Mouse (Mus musculus): ENCODE results near the gene Aspg. TPM values are rescaled to one million over a fixed set of nuclear protein-coding genes. Genes with fewer than 3 reads are reported as not detected.
A peak's percentile ranks its signal among the peaks of the same experiment; 100 is the strongest.

The Aspg gene
- polyA plus RNA-seq, 1 experiment from 2014 or later: 14.8 TPM

- Histone ChIP-seq H3K4me1 (ENCODE audit: insufficient read depth) (no peaks in the 10 kb centered on the region), H3K9ac (replicated peaks) (no peak overlapping the region), H3K4me3 (ENCODE audit: low read depth, low read length) (no peak overlapping the region), H3K4me2 (ENCODE audit: low read depth, low read length) (no peak overlapping the region), H3K27me3 (ENCODE audit: insufficient read depth, low read length) (no peaks in the 10 kb centered on the region), H3K36me3 (replicated peaks; ENCODE audit: insufficient read depth, low read length) (no peaks in the 10 kb centered on the region), H3K27ac (ENCODE audit: low read depth) (no peak overlapping the region), H3K9me3 (ENCODE audit: low read length) (no peaks in the 10 kb centered on the region)
- DNase-seq: no peak
- TF ChIP-seq CTCF (IDR thresholded peaks at IDR 0.05; ENCODE audit: low read depth): no peak
- TF ChIP-seq EP300 (IDR thresholded peaks at IDR 0.05; ENCODE audit: low read depth): no peak
- WGBS (ENCODE audit: insufficient replicate concordance): 66% methylated on average over 6 of the region's 6 CpGs
- no peak for ATAC-seq
Measured at GRCm38 (mm10) chr12:112086726-112087125, 19.8 kb upstream of the Aspg start.

- DNase-seq: no peak
- H3K27me3 ChIP-seq (ENCODE audit: insufficient read depth, low read length): no peaks in the 10 kb centered on the region
Measured at GRCm38 (mm10) chr12:112088609-112089324, 17.7 kb upstream of the Aspg start.

GRCm38 (mm10) chr12:112091054-112091453 is 15.4 kb upstream of the Aspg start:
- Histone ChIP-seq H3K4me3 (ENCODE audit: low read depth, low read length) (no peak overlapping the region), H3K4me2 (ENCODE audit: low read depth, low read length) (no peak overlapping the region), H3K9me3 (ENCODE audit: low read length) (no peaks in the 10 kb centered on the region), H3K36me3 (replicated peaks; ENCODE audit: insufficient read depth, low read length) (no peaks in the 10 kb centered on the region), H3K27ac (ENCODE audit: low read depth) (no peak overlapping the region), H3K9ac (replicated peaks) (no peak overlapping the region), H3K27me3 (ENCODE audit: insufficient read depth, low read length) (no peaks in the 10 kb centered on the region), H3K4me1 (ENCODE audit: insufficient read depth) (no peaks in the 10 kb centered on the region)
- DNase-seq (peak; percentile 57), ATAC-seq (no peak)
- no peak for TF ChIP-seq EP300 (IDR thresholded peaks at IDR 0.05; ENCODE audit: low read depth)
- peak; percentile 85 for TF ChIP-seq CTCF (IDR thresholded peaks at IDR 0.05; ENCODE audit: low read depth)
- WGBS (ENCODE audit: insufficient replicate concordance): 9% methylated on average over 12 of the region's 12 CpGs

More at GRCm38 (mm10) chr12:112088609-112089324, 17.7 kb upstream of the Aspg start:
- Histone ChIP-seq H3K9me3 (ENCODE audit: low read length) (no peaks in the 10 kb centered on the region), H3K4me3 (ENCODE audit: low read depth, low read length) (no peak overlapping the region), H3K4me1 (ENCODE audit: insufficient read depth) (no peaks in the 10 kb centered on the region), H3K9ac (replicated peaks) (no peak overlapping the region), H3K36me3 (replicated peaks; ENCODE audit: insufficient read depth, low read length) (no peaks in the 10 kb centered on the region), H3K4me2 (ENCODE audit: low read depth, low read length) (no peak overlapping the region), H3K27ac (ENCODE audit: low read depth) (no peak overlapping the region)
- ATAC-seq: no peak
- WGBS (ENCODE audit: insufficient replicate concordance): 54% methylated on average over 12 of the region's 12 CpGs
- TF ChIP-seq EP300 (IDR thresholded peaks at IDR 0.05; ENCODE audit: low read depth) (no peak), CTCF (IDR thresholded peaks at IDR 0.05; ENCODE audit: low read depth) (no peak)

GRCm38 (mm10) chr12:112094261-112094880 is 12.1 kb upstream of the Aspg start:
- H3K27ac ChIP-seq (ENCODE audit: low read depth): no peak overlapping the region
- no peak overlapping the region for H3K4me2 ChIP-seq (ENCODE audit: low read depth, low read length)
- ATAC-seq (no peak), DNase-seq (no peak)
- TF ChIP-seq CTCF (IDR thresholded peaks at IDR 0.05; ENCODE audit: low read depth): no peak
- no peak for TF ChIP-seq EP300 (IDR thresholded peaks at IDR 0.05; ENCODE audit: low read depth)
- 56% methylated on average over 8 of the region's 8 CpGs for WGBS (ENCODE audit: insufficient replicate concordance)
- no peak overlapping the region for H3K4me3 ChIP-seq (ENCODE audit: low read depth, low read length)
- no peaks in the 10 kb centered on the region for H3K27me3 ChIP-seq (ENCODE audit: insufficient read depth, low read length)
- H3K9ac ChIP-seq (replicated peaks): no peak overlapping the region
- no peaks in the 10 kb centered on the region for H3K9me3 ChIP-seq (ENCODE audit: low read length)
- peaks cover 4% of the 10 kb centered on the region; the same call in 1 of the 2 replicates for H3K4me1 ChIP-seq (ENCODE audit: insufficient read depth)
- no peaks in the 10 kb centered on the region for H3K36me3 ChIP-seq (replicated peaks; ENCODE audit: insufficient read depth, low read length)

- Histone ChIP-seq H3K4me2 (ENCODE audit: low read depth, low read length) (no peak overlapping the region), H3K9ac (replicated peaks) (no peak overlapping the region), H3K27me3 (ENCODE audit: insufficient read depth, low read length) (no peaks in the 10 kb centered on the region), H3K36me3 (replicated peaks; ENCODE audit: insufficient read depth, low read length) (no peaks in the 10 kb centered on the region), H3K4me3 (ENCODE audit: low read depth, low read length) (no peak overlapping the region), H3K27ac (ENCODE audit: low read depth) (peak overlapping the region; percentile 74; the same call in 1 of the 2 replicates), H3K9me3 (ENCODE audit: low read length) (no peaks in the 10 kb centered on the region), H3K4me1 (ENCODE audit: insufficient read depth) (peaks cover 4% of the 10 kb centered on the region; the same call in 1 of the 2 replicates)
- WGBS (ENCODE audit: insufficient replicate concordance): 52% methylated on average over 13 of the region's 13 CpGs
- ATAC-seq (peak; percentile 87), DNase-seq (peak; percentile 66)
- TF ChIP-seq EP300 (IDR thresholded peaks at IDR 0.05; ENCODE audit: low read depth) (peak; percentile 75), CTCF (IDR thresholded peaks at IDR 0.05; ENCODE audit: low read depth) (no peak)
Measured at GRCm38 (mm10) chr12:112096051-112096732, 10.3 kb upstream of the Aspg start.

- ATAC-seq (no peak), DNase-seq (no peak)
- no peak overlapping the region for H3K9ac ChIP-seq (replicated peaks)
- H3K4me3 ChIP-seq (ENCODE audit: low read depth, low read length): no peak overlapping the region
- peaks cover 4% of the 10 kb centered on the region; the same call in 1 of the 2 replicates for H3K4me1 ChIP-seq (ENCODE audit: insufficient read depth)
- no peak for TF ChIP-seq CTCF (IDR thresholded peaks at IDR 0.05; ENCODE audit: low read depth)
- no peak for TF ChIP-seq EP300 (IDR thresholded peaks at IDR 0.05; ENCODE audit: low read depth)
- H3K9me3 ChIP-seq (ENCODE audit: low read length): no peaks in the 10 kb centered on the region
- H3K27me3 ChIP-seq (ENCODE audit: insufficient read depth, low read length): no peaks in the 10 kb centered on the region
- no peaks in the 10 kb centered on the region for H3K36me3 ChIP-seq (replicated peaks; ENCODE audit: insufficient read depth, low read length)
- H3K27ac ChIP-seq (ENCODE audit: low read depth): no peak overlapping the region
- WGBS (ENCODE audit: insufficient replicate concordance): 46% methylated on average over 8 of the region's 8 CpGs
- H3K4me2 ChIP-seq (ENCODE audit: low read depth, low read length): no peak overlapping the region
Measured at GRCm38 (mm10) chr12:112096733-112097117, 9.8 kb upstream of the Aspg start.
